ENCODE assay signal across 9 mouse cellular contexts in the genomic region with DNA sequence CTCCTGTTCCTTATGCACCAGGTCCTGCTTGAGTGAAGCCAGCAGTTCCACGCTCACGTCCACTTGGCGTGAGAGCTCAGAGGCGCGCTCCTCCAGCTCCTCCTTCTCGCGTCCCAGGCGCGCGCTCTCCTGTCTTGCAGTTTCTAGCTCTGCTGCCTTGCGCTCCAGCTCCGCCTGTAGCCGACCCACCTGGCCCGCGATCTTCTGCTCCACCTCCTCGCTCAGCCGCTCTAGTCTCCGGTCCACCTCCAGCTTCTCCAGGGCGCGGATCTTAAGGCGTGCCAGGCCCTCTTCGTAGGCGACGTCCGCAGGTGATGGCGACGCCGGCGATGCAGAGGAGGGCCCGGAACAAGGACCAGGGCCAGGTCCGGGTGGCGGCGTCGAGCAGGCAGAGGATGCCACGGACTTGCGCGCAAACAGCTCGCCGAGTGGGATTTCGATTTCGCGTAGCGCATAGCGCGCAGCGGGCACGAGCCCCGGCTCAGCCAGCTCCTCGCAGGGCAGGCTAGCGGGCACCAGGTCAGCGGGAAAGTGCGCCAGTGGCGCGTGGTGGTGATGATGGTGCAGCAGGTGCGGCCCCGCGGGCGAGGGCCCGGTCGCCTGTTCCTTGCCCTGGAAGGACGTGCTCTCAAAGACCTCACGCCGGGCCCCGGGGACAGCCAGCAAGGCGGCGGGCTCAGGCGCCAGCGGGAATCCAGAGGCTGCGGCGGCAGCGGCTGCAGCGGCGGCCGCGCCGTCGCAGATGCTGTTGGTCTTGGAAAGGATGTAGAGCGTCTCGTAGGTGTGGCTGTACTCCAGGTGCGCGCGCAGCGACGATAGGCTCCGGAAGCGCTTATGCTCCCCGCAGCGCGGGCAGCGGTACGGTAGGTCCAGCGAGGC. TPM values are rescaled to one million over a fixed set of nuclear protein-coding genes. Genes with fewer than 3 reads are reported as not detected.
DNase-seq lines count a peak whose midpoint lies in the region; ATAC-seq lines count a peak whose summit lies in the region.
"Had no signal": no experiment of that assay in that cellular context is flagged by ENCODE, and none has a peak within 500 bp of the region (broad histone marks: within the 10 kb centered on the region; RNA-seq: fewer than 3 reads in every experiment).

No protein-coding gene starts in this region.

- peaks cover 71% of the 10 kb centered on the region for H3K27me3 ChIP-seq in heart, embryonic 14.5 days (ENCODE audit: control insufficient read depth, insufficient read depth, low read length)
- peaks cover 25% of the 10 kb centered on the region for H3K27me3 ChIP-seq in forebrain, embryonic 11.5 days (ENCODE audit: control insufficient read depth, insufficient read depth, low read length)
- H3K27me3 ChIP-seq in liver, embryonic 12.5 days (replicated peaks): peaks cover 82% of the 10 kb centered on the region

- no peak overlapping the region for H3K27ac ChIP-seq in heart, embryonic 14.5 days (replicated peaks in 1 of 2; ENCODE audit: control insufficient read depth in 1 of 2, insufficient read depth in 1 of 2, low read depth in 2 of 2, low read length in 2 of 2)
- H3K27ac ChIP-seq in forebrain, embryonic 11.5 days (ENCODE audit: low read depth, low read length): no peak overlapping the region
- H3K27ac ChIP-seq in liver, embryonic 12.5 days: no peak overlapping the region

- H3K4me2 ChIP-seq in heart, embryonic 14.5 days (ENCODE audit: low read length): peak overlapping the region; percentile 44
- peak overlapping the region; percentile 44 for H3K4me2 ChIP-seq in forebrain, embryonic 11.5 days (ENCODE audit: low read depth, low read length, severe bottlenecking)
- peak overlapping the region; percentile 29 for H3K4me2 ChIP-seq in liver, embryonic 12.5 days

- H3K4me1 ChIP-seq in heart, embryonic 14.5 days (ENCODE audit: control insufficient read depth in 2 of 2, insufficient read depth in 2 of 2, low read length in 2 of 2): no peaks in the 10 kb centered on the region; a peak in 1 of 4 replicates
- H3K4me1 ChIP-seq in forebrain, embryonic 11.5 days (replicated peaks; ENCODE audit: control insufficient read depth, insufficient read depth, low read length): peaks cover 6% of the 10 kb centered on the region; the same call in 1 of the 2 replicates
- no peaks in the 10 kb centered on the region for H3K4me1 ChIP-seq in liver, embryonic 12.5 days

- 3% methylated on average over 89 of the region's 92 CpGs for WGBS in heart, embryonic 14.5 days
- 4% methylated on average over 92 of the region's 92 CpGs for WGBS in forebrain, embryonic 11.5 days
- WGBS in liver, embryonic 12.5 days (ENCODE audit: insufficient replicate concordance): 8% methylated on average over 91 of the region's 92 CpGs

- no peak for ATAC-seq in heart, embryonic 14.5 days (ENCODE audit: insufficient number of reproducible peaks, insufficient read depth, low FRiP score, low read depth)
- ATAC-seq in forebrain, embryonic 11.5 days (replicated peaks; ENCODE audit: low FRiP score): no peak
- ATAC-seq in liver, embryonic 12.5 days: no peak

- no peak for DNase-seq in heart, adult 18-20 months
- DNase-seq in Muller cell, postnatal 12 days (ENCODE audit: inconsistent ontology term): peak; percentile 6
- peak; percentile 62 for DNase-seq in forebrain, embryonic 11.5 days (ENCODE audit: low spot score)
- peak; percentile 62 for DNase-seq in thymus, postnatal 4 days
- DNase-seq in ovary, postnatal 14 days (ENCODE audit: low spot score): no peak
- no peak for DNase-seq in layer of hippocampus, adult 9-10 months (ENCODE audit: low spot score)

- H3K36me3 ChIP-seq in heart, embryonic 14.5 days (ENCODE audit: control insufficient read depth, insufficient read depth, low read length): no peaks in the 10 kb centered on the region
- no peaks in the 10 kb centered on the region for H3K36me3 ChIP-seq in forebrain, embryonic 11.5 days (ENCODE audit: control insufficient read depth, insufficient read depth, low read length)
- no peaks in the 10 kb centered on the region for H3K36me3 ChIP-seq in liver, embryonic 12.5 days

- peak overlapping the region; percentile 12 to 22; a peak in 3 of 4 replicates for H3K4me3 ChIP-seq in heart, embryonic 14.5 days (ENCODE audit: control insufficient read depth in 1 of 2, insufficient read depth in 1 of 2, low read depth in 1 of 2, low read length in 2 of 2)
- H3K4me3 ChIP-seq in forebrain, embryonic 11.5 days (ENCODE audit: low read depth, low read length): peak overlapping the region; percentile 24
- peak overlapping the region; percentile 10 for H3K4me3 ChIP-seq in liver, embryonic 12.5 days

- H3K9ac ChIP-seq in heart, embryonic 14.5 days (ENCODE audit: low read length): no peak overlapping the region
- H3K9ac ChIP-seq in forebrain, embryonic 11.5 days (ENCODE audit: low read length): no peak overlapping the region
- H3K9ac ChIP-seq in liver, embryonic 12.5 days: no peak overlapping the region

- 0 out of 2 replicates have a peak, but pooled peaks cover 8% of the 10 kb centered on the region for H3K9me3 ChIP-seq in heart, embryonic 14.5 days (ENCODE audit: control insufficient read depth, low read length)
- no peaks in the 10 kb centered on the region for H3K9me3 ChIP-seq in forebrain, embryonic 11.5 days (ENCODE audit: control insufficient read depth, low read length)
- H3K9me3 ChIP-seq in liver, embryonic 12.5 days (replicated peaks): no peaks in the 10 kb centered on the region

RNA-seq across cellular contexts. Expression of a gene that starts 18.7 kb away (rescaled TPM):
- not detected in 2 replicates for polyA plus RNA-seq in heart, embryonic 14.5 days (2014; fragmentation: Nextera tagmentation; extraction: Ambion mirVana)
- not detected for total RNA-seq in heart, adult 18-20 months (2021)
- polyA plus RNA-seq in forebrain, embryonic 11.5 days (2014; fragmentation: Nextera tagmentation; extraction: Ambion mirVana): 0.93 and 1.1 TPM in 2 replicates
- polyA plus RNA-seq in liver, embryonic 12.5 days (2016; fragmentation: Nextera tagmentation; extraction: Ambion mirVana): 0.01 and 0.06 TPM in 2 replicates

RNA-seq across cellular contexts. Expression of a gene that starts 29.3 kb away (rescaled TPM):
- polyA plus RNA-seq in heart, embryonic 14.5 days (2014; fragmentation: Nextera tagmentation; extraction: Ambion mirVana): not detected in 2 replicates
- total RNA-seq in heart, adult 18-20 months (2021): not detected
- polyA plus RNA-seq in forebrain, embryonic 11.5 days (2014; fragmentation: Nextera tagmentation; extraction: Ambion mirVana): not detected in 2 replicates
- polyA plus RNA-seq in liver, embryonic 12.5 days (2016; fragmentation: Nextera tagmentation; extraction: Ambion mirVana): not detected in 2 replicates
- total RNA-seq: CH12.LX had no signal

RNA-seq across cellular contexts. Expression of a gene that starts 32.3 kb away (rescaled TPM):
- polyA plus RNA-seq in heart, embryonic 14.5 days (2014; fragmentation: Nextera tagmentation; extraction: Ambion mirVana): 26.0 and 28.8 TPM in 2 replicates
- 10 to 100 TPM in 1 of 2 experiments, 1 to 10 TPM in 1; 9.5 to 14.1 TPM for total RNA-seq in heart, adult 18-20 months (2021)
- polyA plus RNA-seq in forebrain, embryonic 11.5 days (2014; fragmentation: Nextera tagmentation; extraction: Ambion mirVana): 26.3 and 27.5 TPM in 2 replicates
- polyA plus RNA-seq in liver, embryonic 12.5 days (2016; fragmentation: Nextera tagmentation; extraction: Ambion mirVana): 36.9 and 40.8 TPM in 2 replicates

RNA-seq across cellular contexts. Expression of a gene that starts 32.8 kb away (rescaled TPM):
- 355 and 372 TPM in 2 replicates for polyA plus RNA-seq in heart, embryonic 14.5 days (2014; fragmentation: Nextera tagmentation; extraction: Ambion mirVana)
- 100 to 1,000 TPM; 153 to 178 TPM for total RNA-seq in heart, adult 18-20 months (2021)
- 647 and 695 TPM in 2 replicates for polyA plus RNA-seq in forebrain, embryonic 11.5 days (2014; fragmentation: Nextera tagmentation; extraction: Ambion mirVana)
- polyA plus RNA-seq in liver, embryonic 12.5 days (2016; fragmentation: Nextera tagmentation; extraction: Ambion mirVana): 457 and 480 TPM in 2 replicates

RNA-seq across cellular contexts. Expression of a gene that starts 52.3 kb away (rescaled TPM):
- 30.5 and 33.5 TPM in 2 replicates for polyA plus RNA-seq in heart, embryonic 14.5 days (2014; fragmentation: Nextera tagmentation; extraction: Ambion mirVana)
- 10 to 100 TPM; 11.5 to 13.1 TPM for total RNA-seq in heart, adult 18-20 months (2021)
- 49.8 and 52.7 TPM in 2 replicates for polyA plus RNA-seq in forebrain, embryonic 11.5 days (2014; fragmentation: Nextera tagmentation; extraction: Ambion mirVana)
- 41.6 and 45.4 TPM in 2 replicates for polyA plus RNA-seq in liver, embryonic 12.5 days (2016; fragmentation: Nextera tagmentation; extraction: Ambion mirVana)

Comparison
In these comparisons a context has a peak if more than half of its experiments do, and no peak if none do; other contexts are left out.
1. DNase-seq: peak in Muller cell, postnatal 12 days (single experiment), forebrain, embryonic 11.5 days (single experiment) and thymus, postnatal 4 days (single experiment); none in heart, adult 18-20 months (0 of 2), ovary, postnatal 14 days (single experiment) and layer of hippocampus, adult 9-10 months (single experiment).
2. Peak in every context shown above with its lines, with median percentiles within 50 percentile points of each other: H3K4me2 ChIP-seq and H3K4me3 ChIP-seq.